In the genomic region with DNA sequence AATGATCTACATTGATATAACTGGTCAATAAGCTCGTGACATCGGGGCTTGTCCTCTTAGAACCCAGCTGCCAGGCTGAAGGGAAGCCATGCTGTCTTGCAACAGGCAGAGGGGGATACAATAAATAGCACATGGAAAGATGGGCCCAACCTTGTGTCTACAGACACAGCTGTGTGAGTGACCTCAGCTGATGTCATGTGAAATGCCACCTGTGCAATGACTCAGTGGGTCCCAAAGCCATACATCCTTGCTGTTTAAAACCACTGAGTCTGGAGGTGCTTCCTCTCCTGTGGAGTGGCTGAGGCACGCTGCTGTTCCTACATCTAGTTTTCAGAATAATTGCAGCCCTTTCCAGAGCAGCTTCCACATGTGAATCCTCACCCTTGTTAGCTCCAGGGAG, we compare ENCODE assay signal across 25 mouse cellular contexts. TPM values are rescaled to one million over a fixed set of nuclear protein-coding genes. Genes with fewer than 3 reads are reported as not detected.
DNase-seq lines count a peak whose midpoint lies in the region; ATAC-seq and TF ChIP-seq lines count a peak whose summit lies in the region.
"Had no signal": no experiment of that assay in that cellular context is flagged by ENCODE, and none has a peak within 500 bp of the region (broad histone marks: within the 10 kb centered on the region; RNA-seq: fewer than 3 reads in every experiment).

No protein-coding gene starts in this region.

- no peaks in the 10 kb centered on the region for H3K36me3 ChIP-seq in liver, embryonic 15.5 days (replicated peaks)
- H3K36me3 ChIP-seq in liver, embryonic 12.5 days: no peaks in the 10 kb centered on the region
- H3K36me3 ChIP-seq in C2C12 (ENCODE audit: control insufficient read depth, insufficient read depth) (no peaks in the 10 kb centered on the region), myocyte (ENCODE audit: control insufficient read depth, insufficient read depth) (no peaks in the 10 kb centered on the region)
- H3K36me3 ChIP-seq: embryonic facial prominence, embryonic 13.5 days; embryonic facial prominence, embryonic 15.5 days; forebrain, embryonic 10.5 days; forebrain, embryonic 12.5 days; G1E had no signal

- WGBS in liver, embryonic 15.5 days (ENCODE audit: insufficient replicate concordance): 79% methylated on average over 3 of the region's 3 CpGs
- 87% methylated on average over 3 of the region's 3 CpGs for WGBS in liver, embryonic 12.5 days (ENCODE audit: insufficient replicate concordance)

- no peak overlapping the region for H3K4me2 ChIP-seq in liver, embryonic 15.5 days
- no peak overlapping the region for H3K4me2 ChIP-seq in liver, embryonic 12.5 days
- peak overlapping the region; percentile 42 for H3K4me2 ChIP-seq in myocyte (ENCODE audit: low read depth)
- H3K4me2 ChIP-seq: embryonic facial prominence, embryonic 13.5 days; embryonic facial prominence, embryonic 15.5 days; forebrain, embryonic 12.5 days had no signal

- no peak for ATAC-seq in liver, embryonic 15.5 days (ENCODE audit: insufficient read depth)
- no peak for ATAC-seq in liver, embryonic 12.5 days
- ATAC-seq: activated CD4-positive, CD25-positive, alpha-beta regulatory T cell, adult 4 months; forebrain, embryonic 14.5 days; forebrain, embryonic 16.5 days; Patski had no signal

- H3K4me1 ChIP-seq in liver, embryonic 15.5 days (replicated peaks): peaks cover 60% of the 10 kb centered on the region
- peaks cover 54% of the 10 kb centered on the region for H3K4me1 ChIP-seq in liver, embryonic 12.5 days

- H3K79me3 ChIP-seq in C2C12 (ENCODE audit: low read depth): no peaks in the 10 kb centered on the region

- TF ChIP-seq POLR2A in myocyte (IDR thresholded peaks at IDR 0.05; ENCODE audit: insufficient read length, low read depth): no peak

- H3K27ac ChIP-seq in liver, embryonic 15.5 days (replicated peaks): peak overlapping the region; percentile 33; the same call in 1 of the 2 replicates
- H3K27ac ChIP-seq in liver, embryonic 12.5 days: no peak overlapping the region
- H3K27ac ChIP-seq: embryonic facial prominence, embryonic 13.5 days; forebrain, embryonic 10.5 days; forebrain, embryonic 12.5 days had no signal

- no peaks in the 10 kb centered on the region for H3K9me3 ChIP-seq in liver, embryonic 15.5 days (replicated peaks)
- no peaks in the 10 kb centered on the region for H3K9me3 ChIP-seq in liver, embryonic 12.5 days (replicated peaks)
- H3K9me3 ChIP-seq: embryonic facial prominence, embryonic 13.5 days; embryonic facial prominence, embryonic 15.5 days; forebrain, embryonic 10.5 days; forebrain, embryonic 12.5 days; G1E had no signal

- H3K9ac ChIP-seq in liver, embryonic 15.5 days: no peak overlapping the region
- no peak overlapping the region for H3K9ac ChIP-seq in liver, embryonic 12.5 days
- H3K9ac ChIP-seq: embryonic facial prominence, embryonic 13.5 days; embryonic facial prominence, embryonic 15.5 days; forebrain, embryonic 12.5 days had no signal

- H3K79me2 ChIP-seq in C2C12 (ENCODE audit: control insufficient read depth, insufficient read depth) (no peaks in the 10 kb centered on the region), myocyte (ENCODE audit: control insufficient read depth, insufficient read depth) (no peaks in the 10 kb centered on the region)

- H3K4me3 ChIP-seq in liver, embryonic 15.5 days (replicated peaks): no peak overlapping the region
- no peak overlapping the region for H3K4me3 ChIP-seq in liver, embryonic 12.5 days
- H3K4me3 ChIP-seq in C2C12 (ENCODE audit: insufficient read depth, poor library complexity, severe bottlenecking): no peak overlapping the region
- H3K4me3 ChIP-seq in myocyte: no peak overlapping the region
- H3K4me3 ChIP-seq: embryonic facial prominence, embryonic 13.5 days; embryonic facial prominence, embryonic 15.5 days; erythroblast, embryonic 14.5 days; forebrain, embryonic 10.5 days; forebrain, embryonic 12.5 days had no signal

- DNase-seq in kidney, postnatal 25 days: no peak
- DNase-seq in frontal cortex, postnatal 25 days (ENCODE audit: low spot score in 2 of 2): no peak
- DNase-seq: adrenal gland, adult 8-10 months; adrenal gland, postnatal 14 days; B cell, adult 2 months; cerebellum, adult 11-12 months; cerebellum, adult 2 months; cerebellum, adult 9-10 months; cerebellum, postnatal 10 days; cerebellum, postnatal 25 days; embryo, embryonic 11 days had no signal

- H3ac ChIP-seq in C2C12 (ENCODE audit: control insufficient read depth, insufficient read length, low read depth) (no peak overlapping the region), myocyte (ENCODE audit: control insufficient read depth, insufficient read length) (no peak overlapping the region)

- no peak for TF ChIP-seq CTCF in C2C12 (IDR thresholded peaks at IDR 0.05; ENCODE audit: control insufficient read depth, insufficient read depth, insufficient read length)

- H3K27me3 ChIP-seq in liver, embryonic 15.5 days: peaks cover 6% of the 10 kb centered on the region; the same call in 1 of the 2 replicates
- peaks cover 2% of the 10 kb centered on the region; the same call in 1 of the 2 replicates for H3K27me3 ChIP-seq in liver, embryonic 12.5 days (replicated peaks)
- H3K27me3 ChIP-seq in C2C12 (ENCODE audit: control insufficient read depth, insufficient read depth, insufficient read length) (no peaks in the 10 kb centered on the region), myocyte (ENCODE audit: control insufficient read depth, insufficient read depth, insufficient read length) (no peaks in the 10 kb centered on the region)
- H3K27me3 ChIP-seq: embryonic facial prominence, embryonic 13.5 days; embryonic facial prominence, embryonic 15.5 days; forebrain, embryonic 12.5 days; Patski had no signal

TF ChIP-seq in C2C12, 6 proteins besides CTCF, POLR2A, EP300 and RAD21:
- TF ChIP-seq CEBPB (IDR thresholded peaks at IDR 0.05; ENCODE audit: low read depth) (no peak), MYOD1 (IDR thresholded peaks at IDR 0.05; ENCODE audit: control insufficient read depth, insufficient read length, low read depth) (peak; percentile 97), MAX (IDR thresholded peaks at IDR 0.05) (peak; percentile 80), MYOG (IDR thresholded peaks at IDR 0.05; ENCODE audit: control insufficient read depth, extremely low read depth, insufficient read length) (no peak)
TF ChIP-seq in C2C12: peak in this region for 2.

TF ChIP-seq in myocyte, 11 proteins besides CTCF, POLR2A, EP300 and RAD21:
- TF ChIP-seq MAX (IDR thresholded peaks at IDR 0.05; ENCODE audit: low read depth) (no peak), CEBPB (IDR thresholded peaks at IDR 0.05; ENCODE audit: insufficient read depth, poor library complexity, severe bottlenecking) (0 out of 2 replicates have a peak, but pooled peaks have one; percentile 4), POLR2AphosphoS2 (IDR thresholded peaks at IDR 0.05; ENCODE audit: insufficient read length, low read depth) (no peak), TCF3 (IDR thresholded peaks at IDR 0.05; ENCODE audit: insufficient read length, low read depth) (peak; percentile 78), E2F4 (IDR thresholded peaks at IDR 0.05; ENCODE audit: insufficient read depth) (no peak), SRF (IDR thresholded peaks at IDR 0.05; ENCODE audit: control insufficient read depth, insufficient read length, low read depth) (no peak), REST (IDR thresholded peaks at IDR 0.05; ENCODE audit: insufficient read depth, insufficient read length) (no peak), MYOD1 (IDR thresholded peaks at IDR 0.05; ENCODE audit: control insufficient read depth in 1 of 3, insufficient read length in 2 of 3, low read depth in 2 of 3) (peak in 2 of 3 experiments; percentile 82 to 96), USF1 (IDR thresholded peaks at IDR 0.05; ENCODE audit: low read depth) (no peak), TCF12 (IDR thresholded peaks at IDR 0.05; ENCODE audit: insufficient read depth, poor library complexity, severe bottlenecking) (peak; percentile 80), MYOG (IDR thresholded peaks at IDR 0.05; ENCODE audit: control insufficient read depth in 1 of 3, insufficient read depth in 1 of 3, insufficient read length in 2 of 3, low read depth in 2 of 3) (peak; percentile 16 to 89 (median 65))

RNA-seq across cellular contexts. Expression of a gene that starts 7.1 kb away (rescaled TPM):
- polyA plus RNA-seq in liver, embryonic 15.5 days (2015; fragmentation: Nextera tagmentation; extraction: Ambion mirVana): 293 and 326 TPM in 2 replicates
- polyA plus RNA-seq in liver, embryonic 12.5 days (2016; fragmentation: Nextera tagmentation; extraction: Ambion mirVana): 309 TPM in 2 replicates
- polyA plus RNA-seq in C2C12 (2012; fragmentation: generic; extraction: Trizol) (49.0 TPM), myocyte (2012; fragmentation: generic; extraction: Trizol) (55.8 TPM)
